Mouse (Mus musculus): ENCODE measurements at regions not wholly inside any gene's neighbourhood (a gene's known extent, or its start where the extent isn't known, plus 50 kb on each side); places are given as distances from the start of the nearest gene placed in this dataset.
"Not testable (repeated sequence)": the region's sequence is repeated elsewhere in the genome, so short reads cannot be mapped to it uniquely, and the experiment has no call there.

DNA sequence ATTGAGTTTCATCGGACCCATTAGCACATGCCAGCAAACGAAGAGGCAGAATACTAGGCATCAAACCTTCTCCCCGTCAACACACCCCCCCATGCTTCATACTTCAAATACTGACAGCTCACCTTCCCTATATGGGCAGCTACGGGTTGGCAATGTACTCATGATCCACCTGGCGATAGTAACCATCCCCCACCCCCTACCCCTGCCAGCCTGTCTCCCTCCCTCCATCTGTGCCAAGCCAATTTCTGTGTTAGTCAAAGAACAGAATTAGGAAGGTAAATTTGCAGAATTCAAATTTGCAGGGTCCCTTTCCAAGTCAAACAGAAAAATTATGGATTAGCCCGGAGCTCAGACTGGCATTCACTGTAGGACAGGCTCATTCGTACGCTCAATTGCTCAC lies 75.3 kb upstream of the Med13l start:
- DNase-seq (ENCODE audit: low spot score) (no peak), ATAC-seq (replicated peaks; ENCODE audit: low FRiP score, low TSS enrichment, low read depth) (no peak)
- H3K27me3 ChIP-seq (replicated peaks; ENCODE audit: control insufficient read depth, insufficient read depth, low read length) = no peaks in the 10 kb centered on the region
- no peak overlapping the region for H3K4me2 ChIP-seq (ENCODE audit: low read length)
- H3K4me3 ChIP-seq (ENCODE audit: low read depth, low read length) = no peak overlapping the region
- H3K9me3 ChIP-seq (ENCODE audit: control insufficient read depth, low read length) = no peaks in the 10 kb centered on the region
- H3K27ac ChIP-seq (ENCODE audit: low read depth) = no peak overlapping the region
- H3K36me3 ChIP-seq (ENCODE audit: control insufficient read depth, insufficient read depth, low read length) = no peaks in the 10 kb centered on the region
- peaks cover 6% of the 10 kb centered on the region; the same call in 1 of the 2 replicates for H3K4me1 ChIP-seq (replicated peaks; ENCODE audit: control insufficient read depth, insufficient read depth, low read length)
- no peak overlapping the region for H3K9ac ChIP-seq (ENCODE audit: low read length)
- WGBS = 93% methylated on average over 8 of the region's 8 CpGs

DNA sequence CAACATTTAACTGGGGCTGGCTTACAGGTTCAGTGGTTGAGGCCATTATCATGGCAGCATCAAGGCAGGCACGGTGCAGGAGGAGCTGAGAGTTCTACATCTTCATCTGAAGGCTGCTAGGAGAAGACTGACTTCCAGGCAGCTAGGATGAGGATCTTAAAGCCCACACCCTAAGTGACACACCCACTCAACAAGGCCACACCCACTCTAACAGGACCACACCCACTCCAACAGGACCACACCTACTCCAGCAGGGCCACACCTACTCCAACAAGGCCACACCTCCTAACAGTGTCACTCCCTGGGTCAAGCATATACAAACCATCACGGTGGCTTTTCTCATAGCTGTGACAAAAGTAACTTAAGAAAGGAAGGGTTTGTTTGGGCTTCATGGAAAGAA lies 68.0 kb upstream of the Med13l start:
- WGBS = 85% methylated on average over 2 of the region's 2 CpGs

GRCm38 (mm10) chr5:118494649-118495477 lies 65.6 kb upstream of the Med13l start:
- Histone ChIP-seq H3K4me3 (ENCODE audit: low read depth, low read length) (no peak overlapping the region), H3K9me3 (ENCODE audit: control insufficient read depth, low read length) (no peaks in the 10 kb centered on the region), H3K27me3 (replicated peaks; ENCODE audit: control insufficient read depth, insufficient read depth, low read length) (no peaks in the 10 kb centered on the region), H3K27ac (ENCODE audit: low read depth) (no peak overlapping the region), H3K4me2 (ENCODE audit: low read length) (no peak overlapping the region), H3K36me3 (ENCODE audit: control insufficient read depth, insufficient read depth, low read length) (no peaks in the 10 kb centered on the region), H3K9ac (ENCODE audit: low read length) (no peak overlapping the region), H3K4me1 (replicated peaks; ENCODE audit: control insufficient read depth, insufficient read depth, low read length) (no peaks in the 10 kb centered on the region)
- no peak for ATAC-seq (replicated peaks; ENCODE audit: low FRiP score, low TSS enrichment, low read depth)
- WGBS = 70% methylated on average over 7 of the region's 7 CpGs
- DNase-seq (ENCODE audit: low spot score) = no peak

More for the DNA sequence above, 68.0 kb upstream of the Med13l start:
- not testable (repeated sequence) for H3K36me3 ChIP-seq (ENCODE audit: control insufficient read depth, insufficient read depth, low read length); H3K27ac ChIP-seq (ENCODE audit: low read depth); H3K9me3 ChIP-seq (ENCODE audit: control insufficient read depth, low read length); H3K27me3 ChIP-seq (replicated peaks; ENCODE audit: control insufficient read depth, insufficient read depth, low read length); H3K4me1 ChIP-seq (replicated peaks; ENCODE audit: control insufficient read depth, insufficient read depth, low read length); H3K9ac ChIP-seq (ENCODE audit: low read length); H3K4me3 ChIP-seq (ENCODE audit: low read depth, low read length); H3K4me2 ChIP-seq (ENCODE audit: low read length); ATAC-seq (replicated peaks; ENCODE audit: low FRiP score, low TSS enrichment, low read depth); DNase-seq (ENCODE audit: low spot score)

DNA sequence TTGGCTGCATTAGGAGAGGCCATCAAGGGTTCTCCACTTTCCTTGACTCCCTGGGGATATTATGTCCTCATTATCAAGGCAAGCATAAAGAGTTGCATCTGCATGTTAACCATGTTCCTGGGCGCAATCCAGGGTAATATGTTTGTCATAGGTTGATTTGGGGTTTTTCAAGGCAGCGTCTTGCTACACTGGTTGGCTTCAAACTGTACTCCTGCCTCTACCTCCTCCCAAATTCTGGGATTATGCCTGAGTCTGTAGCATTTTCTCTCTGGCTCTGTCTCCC lies 65.1 kb upstream of the Med13l start:
- Histone ChIP-seq H3K9ac (ENCODE audit: low read length) (no peak overlapping the region), H3K27me3 (replicated peaks; ENCODE audit: control insufficient read depth, insufficient read depth, low read length) (no peaks in the 10 kb centered on the region), H3K4me1 (replicated peaks; ENCODE audit: control insufficient read depth, insufficient read depth, low read length) (no peaks in the 10 kb centered on the region), H3K4me3 (ENCODE audit: low read depth, low read length) (no peak overlapping the region), H3K27ac (ENCODE audit: low read depth) (no peak overlapping the region), H3K9me3 (ENCODE audit: control insufficient read depth, low read length) (no peaks in the 10 kb centered on the region), H3K36me3 (ENCODE audit: control insufficient read depth, insufficient read depth, low read length) (no peaks in the 10 kb centered on the region), H3K4me2 (ENCODE audit: low read length) (no peak overlapping the region)
- DNase-seq (ENCODE audit: low spot score) = no peak
- no peak for ATAC-seq (replicated peaks; ENCODE audit: low FRiP score, low TSS enrichment, low read depth)
- 68% methylated on average over 2 of the region's 2 CpGs for WGBS

- no peak overlapping the region for H3K9ac ChIP-seq (ENCODE audit: low read length)
- DNase-seq (ENCODE audit: low spot score) (no peak), ATAC-seq (replicated peaks; ENCODE audit: low FRiP score, low TSS enrichment, low read depth) (no peak)
- no peak overlapping the region for H3K4me2 ChIP-seq (ENCODE audit: low read length)
- H3K9me3 ChIP-seq (ENCODE audit: control insufficient read depth, low read length) = no peaks in the 10 kb centered on the region
- WGBS = 80% methylated on average over 5 of the region's 5 CpGs
- H3K4me3 ChIP-seq (ENCODE audit: low read depth, low read length) = no peak overlapping the region
- no peaks in the 10 kb centered on the region for H3K36me3 ChIP-seq (ENCODE audit: control insufficient read depth, insufficient read depth, low read length)
- no peak overlapping the region for H3K27ac ChIP-seq (ENCODE audit: low read depth)
- H3K27me3 ChIP-seq (replicated peaks; ENCODE audit: control insufficient read depth, insufficient read depth, low read length) = no peaks in the 10 kb centered on the region
- H3K4me1 ChIP-seq (replicated peaks; ENCODE audit: control insufficient read depth, insufficient read depth, low read length) = 0 out of 2 replicates have a peak, but pooled peaks cover 3% of the 10 kb centered on the region
These were observed 58.9 kb upstream of the Med13l start for GRCm38 (mm10) chr5:118501624-118502023.

DNA sequence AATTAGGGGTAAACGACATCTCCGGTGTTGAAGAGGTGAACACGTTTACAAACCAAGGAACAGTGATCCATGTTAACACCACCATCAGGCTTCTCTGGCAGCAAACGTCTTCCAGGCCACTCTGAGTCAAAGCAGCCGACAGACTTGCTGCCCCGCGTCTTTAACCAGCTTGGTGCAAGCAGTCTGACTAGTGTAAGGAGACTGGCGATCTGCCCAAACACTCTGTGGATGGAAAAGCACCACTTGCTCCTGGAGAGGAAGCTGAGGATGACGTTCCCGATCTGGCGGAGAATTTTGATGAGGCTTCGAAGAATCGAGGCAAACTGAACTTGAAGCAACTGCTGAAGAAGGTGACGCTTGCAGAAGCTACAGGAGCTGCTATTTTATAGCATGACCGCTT lies 57.5 kb upstream of the Med13l start:
- Histone ChIP-seq H3K36me3 (ENCODE audit: control insufficient read depth, insufficient read depth, low read length) (no peaks in the 10 kb centered on the region), H3K4me3 (ENCODE audit: low read depth, low read length) (no peak overlapping the region), H3K27me3 (replicated peaks; ENCODE audit: control insufficient read depth, insufficient read depth, low read length) (no peaks in the 10 kb centered on the region), H3K27ac (ENCODE audit: low read depth) (peak overlapping the region; percentile 22; the same call in 1 of the 2 replicates), H3K4me1 (replicated peaks; ENCODE audit: control insufficient read depth, insufficient read depth, low read length) (0 out of 2 replicates have a peak, but pooled peaks cover 3% of the 10 kb centered on the region), H3K4me2 (ENCODE audit: low read length) (no peak overlapping the region), H3K9me3 (ENCODE audit: control insufficient read depth, low read length) (no peaks in the 10 kb centered on the region), H3K9ac (ENCODE audit: low read length) (no peak overlapping the region)
- DNase-seq (ENCODE audit: low spot score) = no peak
- ATAC-seq (replicated peaks; ENCODE audit: low FRiP score, low TSS enrichment, low read depth) = no peak
- WGBS = 47% methylated on average over 15 of the region's 15 CpGs

DNA sequence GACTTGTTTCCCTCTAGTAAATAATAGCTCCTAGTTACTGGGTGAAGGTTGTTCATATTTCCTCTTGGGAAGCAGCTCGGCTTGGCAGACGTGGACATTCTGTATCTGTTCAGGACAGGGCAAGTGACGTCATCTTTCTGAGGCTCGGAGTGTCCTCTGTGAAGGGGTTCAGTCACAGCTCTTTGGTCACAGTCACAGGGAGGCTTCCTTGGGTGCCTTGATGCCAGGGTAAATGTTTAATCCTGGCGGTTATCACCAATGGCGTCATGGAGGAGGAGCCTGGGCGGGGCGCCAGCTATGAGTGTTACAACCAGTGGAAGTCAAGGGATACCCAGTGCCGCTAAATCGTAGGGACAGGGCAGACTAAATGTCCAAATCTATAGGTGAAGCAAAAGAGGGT lies 56.3 kb upstream of the Med13l start:
- H3K9ac ChIP-seq (ENCODE audit: low read length) = no peak overlapping the region
- no peak overlapping the region for H3K4me3 ChIP-seq (ENCODE audit: low read depth, low read length)
- H3K36me3 ChIP-seq (ENCODE audit: control insufficient read depth, insufficient read depth, low read length) = no peaks in the 10 kb centered on the region
- ATAC-seq (replicated peaks; ENCODE audit: low FRiP score, low TSS enrichment, low read depth) (no peak), DNase-seq (ENCODE audit: low spot score) (peak; percentile 66)
- 0 out of 2 replicates have a peak, but pooled peaks cover 3% of the 10 kb centered on the region for H3K4me1 ChIP-seq (replicated peaks; ENCODE audit: control insufficient read depth, insufficient read depth, low read length)
- H3K9me3 ChIP-seq (ENCODE audit: control insufficient read depth, low read length) = no peaks in the 10 kb centered on the region
- H3K4me2 ChIP-seq (ENCODE audit: low read length) = no peak overlapping the region
- no peaks in the 10 kb centered on the region for H3K27me3 ChIP-seq (replicated peaks; ENCODE audit: control insufficient read depth, insufficient read depth, low read length)
- H3K27ac ChIP-seq (ENCODE audit: low read depth) = no peak overlapping the region
- WGBS = 78% methylated on average over 10 of the region's 10 CpGs

- DNase-seq (ENCODE audit: low spot score) (no peak), ATAC-seq (replicated peaks; ENCODE audit: low FRiP score, low TSS enrichment, low read depth) (no peak)
- no peak overlapping the region for H3K9ac ChIP-seq (ENCODE audit: low read length)
- H3K9me3 ChIP-seq (ENCODE audit: control insufficient read depth, low read length) = no peaks in the 10 kb centered on the region
- H3K27ac ChIP-seq (ENCODE audit: low read depth) = no peak overlapping the region
- WGBS = 47% methylated on average over 7 of the region's 7 CpGs
- H3K4me1 ChIP-seq (replicated peaks; ENCODE audit: control insufficient read depth, insufficient read depth, low read length) = 0 out of 2 replicates have a peak, but pooled peaks cover 3% of the 10 kb centered on the region
- no peak overlapping the region for H3K4me2 ChIP-seq (ENCODE audit: low read length)
- H3K27me3 ChIP-seq (replicated peaks; ENCODE audit: control insufficient read depth, insufficient read depth, low read length) = no peaks in the 10 kb centered on the region
- no peaks in the 10 kb centered on the region for H3K36me3 ChIP-seq (ENCODE audit: control insufficient read depth, insufficient read depth, low read length)
- no peak overlapping the region for H3K4me3 ChIP-seq (ENCODE audit: low read depth, low read length)
These were observed 55.6 kb upstream of the Med13l start for GRCm38 (mm10) chr5:118504926-118505325.

DNA sequence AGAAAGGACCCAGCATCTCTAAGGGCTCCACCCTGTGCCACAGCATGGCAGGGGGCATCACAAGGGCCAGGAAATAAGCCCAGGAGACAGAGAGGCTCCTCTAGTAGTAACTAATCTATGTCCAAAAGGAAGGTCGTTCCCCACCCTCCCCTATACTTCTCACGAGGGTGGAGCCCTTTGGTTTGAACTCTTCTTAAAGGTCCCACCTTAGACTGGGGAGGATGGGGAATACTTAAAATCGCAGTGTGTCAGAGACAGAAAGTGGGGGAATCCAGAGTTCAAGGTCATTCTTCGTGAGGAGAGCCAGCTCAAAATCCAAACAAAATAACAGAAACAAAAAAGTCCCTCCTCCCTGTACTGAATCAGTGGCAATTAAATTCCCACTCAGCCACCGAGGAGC lies 50.6 kb upstream of the Med13l start:
- WGBS = 42% methylated on average over 5 of the region's 5 CpGs
- Histone ChIP-seq H3K27ac (ENCODE audit: low read depth) (no peak overlapping the region), H3K27me3 (replicated peaks; ENCODE audit: control insufficient read depth, insufficient read depth, low read length) (no peaks in the 10 kb centered on the region)

More for the DNA sequence above, 50.6 kb upstream of the Med13l start:
- ATAC-seq (replicated peaks; ENCODE audit: low FRiP score, low TSS enrichment, low read depth) (no peak), DNase-seq (ENCODE audit: low spot score) (no peak)
- no peak overlapping the region for H3K4me2 ChIP-seq (ENCODE audit: low read length)
- no peaks in the 10 kb centered on the region for H3K9me3 ChIP-seq (ENCODE audit: control insufficient read depth, low read length)
- H3K4me1 ChIP-seq (replicated peaks; ENCODE audit: control insufficient read depth, insufficient read depth, low read length) = peaks cover 10% of the 10 kb centered on the region
- no peak overlapping the region for H3K4me3 ChIP-seq (ENCODE audit: low read depth, low read length)
- H3K36me3 ChIP-seq (ENCODE audit: control insufficient read depth, insufficient read depth, low read length) = no peaks in the 10 kb centered on the region
- no peak overlapping the region for H3K9ac ChIP-seq (ENCODE audit: low read length)

Measured in intestine, embryonic 14.5 days (tissue).